In genomic region chr12:29652516-29652915, GRCm38 (mm10) we compare ENCODE assay signal across 17 mouse cellular contexts.
"Had no signal": no experiment of that assay in that cellular context is flagged by ENCODE, and none has a peak within 500 bp of the region (broad histone marks: within the 10 kb centered on the region; RNA-seq: fewer than 3 reads in every experiment).

No protein-coding gene starts in this region.

- H3K27ac ChIP-seq: lung, embryonic 15.5 days; macrophage; midbrain, embryonic 13.5 days; neural tube, embryonic 12.5 days; stomach, embryonic 15.5 days; stomach, postnatal 0 days had no signal

- H3K9ac ChIP-seq: lung, embryonic 15.5 days; midbrain, embryonic 13.5 days; midbrain, embryonic 15.5 days; neural tube, embryonic 12.5 days; stomach, embryonic 15.5 days had no signal

- H3K9me3 ChIP-seq: lung, embryonic 15.5 days; midbrain, embryonic 13.5 days; midbrain, embryonic 15.5 days; neural tube, embryonic 12.5 days; stomach, embryonic 15.5 days had no signal

- H3K4me3 ChIP-seq: lung, embryonic 15.5 days; megakaryocyte, embryonic 14.5 days; midbrain, embryonic 13.5 days; midbrain, embryonic 15.5 days; neural tube, embryonic 12.5 days; stomach, embryonic 15.5 days had no signal

- H3K27me3 ChIP-seq: lung, embryonic 15.5 days; megakaryocyte, embryonic 14.5 days; midbrain, embryonic 13.5 days; midbrain, embryonic 15.5 days; neural tube, embryonic 12.5 days; stomach, embryonic 15.5 days had no signal

- H3K4me1 ChIP-seq: lung, embryonic 15.5 days; megakaryocyte, embryonic 14.5 days; stomach, embryonic 15.5 days had no signal

- ATAC-seq: lung, postnatal 0 days; midbrain, embryonic 13.5 days; midbrain, embryonic 15.5 days had no signal

- DNase-seq: lung, adult 2 months; lung, postnatal 14 days; lung, postnatal 36 days; right cerebral cortex, postnatal 14 days; thymus, adult 2 months; thymus, postnatal 25 days; thymus, postnatal 4 days had no signal

- H3K36me3 ChIP-seq: lung, embryonic 15.5 days; midbrain, embryonic 15.5 days; neural tube, embryonic 12.5 days; stomach, embryonic 15.5 days had no signal

- H3K4me2 ChIP-seq: lung, embryonic 15.5 days; midbrain, embryonic 11.5 days; midbrain, embryonic 13.5 days; midbrain, embryonic 15.5 days; neural tube, embryonic 12.5 days; stomach, embryonic 15.5 days had no signal
